Comparison of ENCODE assay signal across 8 mouse cellular contexts in the genomic region with DNA sequence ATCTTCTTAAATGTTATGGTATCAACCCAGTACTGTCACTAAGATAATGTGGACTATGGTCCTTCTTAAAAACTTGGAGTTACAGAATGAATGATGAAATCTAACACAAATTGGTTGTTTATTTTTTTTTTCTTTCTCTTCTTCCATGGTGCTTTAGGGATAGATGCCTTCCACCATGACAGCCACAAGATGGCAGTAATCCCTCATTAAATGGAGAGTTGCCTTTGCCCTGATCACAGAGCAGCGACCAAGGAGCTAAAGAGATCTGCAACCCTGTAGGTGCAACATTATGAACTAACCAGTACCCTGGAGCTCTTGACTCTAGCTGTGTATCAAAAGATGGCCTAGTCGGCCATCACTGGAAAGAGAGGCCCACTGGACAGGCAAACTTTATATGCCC.
DNase-seq lines count a peak whose midpoint lies in the region; ATAC-seq and TF ChIP-seq lines count a peak whose summit lies in the region.
"Not testable (repeated sequence)": the region's sequence is repeated elsewhere in the genome, so short reads cannot be mapped to it uniquely, and the experiment has no call there.

No protein-coding gene starts in this region.

- not testable (repeated sequence) for H3K36me3 ChIP-seq in hindbrain, embryonic 13.5 days; liver, adult 2 months (ENCODE audit: control insufficient read depth, insufficient read depth, low read length); myocyte (ENCODE audit: control insufficient read depth, insufficient read depth)

- H3K4me1 ChIP-seq in cortical plate, adult 2 months (ENCODE audit: control insufficient read depth, insufficient read depth, low read length); hindbrain, embryonic 13.5 days (replicated peaks); liver, adult 2 months (ENCODE audit: control insufficient read depth, insufficient read depth, low read length): not testable (repeated sequence)

- H3K27me3 ChIP-seq in hindbrain, embryonic 13.5 days; liver, adult 2 months (ENCODE audit: control insufficient read depth, insufficient read depth, low read length); myocyte (ENCODE audit: control insufficient read depth, insufficient read depth, insufficient read length): not testable (repeated sequence)

- not testable (repeated sequence) for H3K79me2 ChIP-seq in liver, adult 2 months (ENCODE audit: control insufficient read depth, insufficient read depth, low read length); myocyte (ENCODE audit: control insufficient read depth, insufficient read depth)

- H3ac ChIP-seq in myocyte (ENCODE audit: control insufficient read depth, insufficient read length) = not testable (repeated sequence)

- WGBS in hindbrain, embryonic 13.5 days = 11% methylated on average over 2 of the region's 2 CpGs
- WGBS in liver, adult 2 months = 9% methylated on average over 2 of the region's 2 CpGs

- H3K9me3 ChIP-seq in hindbrain, embryonic 13.5 days = not testable (repeated sequence)

- not testable (repeated sequence) for H3K4me3 ChIP-seq in cortical plate, adult 2 months (ENCODE audit: insufficient read depth, low read length); hindbrain, embryonic 13.5 days; liver, adult 2 months (ENCODE audit: insufficient read depth, low read depth, low read length); myocyte

- H3K9ac ChIP-seq in hindbrain, embryonic 13.5 days; liver, adult 2 months (ENCODE audit: low read depth, low read length): not testable (repeated sequence)

- not testable (repeated sequence) for TF ChIP-seq POLR2A in cortical plate, adult 2 months (IDR thresholded peaks at IDR 0.05; ENCODE audit: extremely low read depth, insufficient read depth, low read length); liver, adult 2 months (IDR thresholded peaks at IDR 0.05; ENCODE audit: extremely low read depth, insufficient read depth, low read length); myocyte (IDR thresholded peaks at IDR 0.05; ENCODE audit: insufficient read length, low read depth)

- TF ChIP-seq CTCF in cortical plate, adult 2 months (IDR thresholded peaks at IDR 0.05; ENCODE audit: extremely low read depth, insufficient read depth, low read length) = peak; percentile 73
- TF ChIP-seq CTCF in liver, adult 2 months (IDR thresholded peaks at IDR 0.05; ENCODE audit: low read depth, low read length) = not testable (repeated sequence)

- not testable (repeated sequence) for H3K27ac ChIP-seq in cortical plate, adult 2 months (ENCODE audit: insufficient read depth, low read length); hindbrain, embryonic 13.5 days; liver, adult 2 months (replicated peaks; ENCODE audit: insufficient read depth, low read depth, low read length)

- peak; percentile 87 for ATAC-seq in frontal cortex, adult (ENCODE audit: low TSS enrichment)
- ATAC-seq in hindbrain, embryonic 13.5 days (ENCODE audit: low FRiP score) = peak; percentile 82

- not testable (repeated sequence) for H3K4me2 ChIP-seq in hindbrain, embryonic 13.5 days
- H3K4me2 ChIP-seq in myocyte (ENCODE audit: low read depth) = peak overlapping the region; percentile 56

- DNase-seq in WW6 (ENCODE audit: low read depth, low spot score) = peak; percentile 9
- peak; percentile 35 to 63 for DNase-seq in kidney, postnatal 4 days
- peak; percentile 10 for DNase-seq in liver, adult 2 months (ENCODE audit: extremely low read depth, low read depth, low spot score)
- DNase-seq in thymus, postnatal 0 days (ENCODE audit: low spot score) = peak; percentile 2
